ENCODE assay signal across 8 mouse cellular contexts in genomic region chr6:125312581-125313355, GRCm38 (mm10). TPM values are rescaled to one million over a fixed set of nuclear protein-coding genes. Genes with fewer than 3 reads are reported as not detected.
A peak's percentile ranks its signal among the peaks of the same experiment; 100 is the strongest.
DNase-seq lines count a peak whose midpoint lies in the region; ATAC-seq and TF ChIP-seq lines count a peak whose summit lies in the region.

No protein-coding gene starts in this region.

- WGBS in kidney, embryonic 16.5 days = 51% methylated on average over 22 of the region's 22 CpGs
- 64% methylated on average over 22 of the region's 22 CpGs for WGBS in midbrain, embryonic 11.5 days

- H3K27me3 ChIP-seq in kidney, embryonic 16.5 days (ENCODE audit: insufficient read depth, low read length) = no peaks in the 10 kb centered on the region
- H3K27me3 ChIP-seq in midbrain, embryonic 11.5 days (ENCODE audit: control insufficient read depth, insufficient read depth, low read length) = no peaks in the 10 kb centered on the region

- peak overlapping the region; percentile 48 for H3K4me3 ChIP-seq in left cerebral cortex, adult 2 months
- H3K4me3 ChIP-seq in embryonic fibroblast, embryonic 13.5 days (ENCODE audit: insufficient read depth, low read length) = peak overlapping the region; percentile 62
- peak overlapping the region; percentile 70 for H3K4me3 ChIP-seq in kidney, embryonic 16.5 days (ENCODE audit: low read length)
- peak overlapping the region; percentile 37 for H3K4me3 ChIP-seq in midbrain, embryonic 11.5 days (ENCODE audit: low read depth, low read length)

- TF ChIP-seq CTCF in left cerebral cortex, adult 2 months (IDR thresholded peaks at IDR 0.05) = no peak
- no peak for TF ChIP-seq CTCF in embryonic fibroblast, embryonic 13.5 days (IDR thresholded peaks at IDR 0.05; ENCODE audit: borderline replicate concordance, insufficient read depth, low read length)

- peaks cover 17% of the 10 kb centered on the region; the same call in 1 of the 2 replicates for H3K36me3 ChIP-seq in kidney, embryonic 16.5 days (ENCODE audit: insufficient read depth, low read length)
- no peaks in the 10 kb centered on the region for H3K36me3 ChIP-seq in midbrain, embryonic 11.5 days (ENCODE audit: control insufficient read depth, insufficient read depth, low read length)

- no peaks in the 10 kb centered on the region for H3K9me3 ChIP-seq in kidney, embryonic 16.5 days (ENCODE audit: low read length)
- no peaks in the 10 kb centered on the region for H3K9me3 ChIP-seq in midbrain, embryonic 11.5 days (ENCODE audit: control insufficient read depth, low read length)

- H3K4me2 ChIP-seq in kidney, embryonic 16.5 days (replicated peaks; ENCODE audit: low read depth, low read length) = peak overlapping the region; percentile 80
- H3K4me2 ChIP-seq in midbrain, embryonic 11.5 days = peak overlapping the region; percentile 48

- H3K9ac ChIP-seq in kidney, embryonic 16.5 days (replicated peaks; ENCODE audit: low read length) = peak overlapping the region; percentile 92
- H3K9ac ChIP-seq in midbrain, embryonic 11.5 days (ENCODE audit: low read length) = peak overlapping the region; percentile 81

- intact Hi-C loops in left cerebral cortex, adult 2 months (cut with DNase I) = no loop called here

- H3K27ac ChIP-seq in left cerebral cortex, adult 2 months = peak overlapping the region; percentile 58
- H3K27ac ChIP-seq in embryonic fibroblast, embryonic 13.5 days (ENCODE audit: insufficient read depth, low read length) = 0 out of 2 replicates have a peak overlapping the region, but pooled peaks have one; percentile 1
- H3K27ac ChIP-seq in kidney, embryonic 16.5 days (ENCODE audit: low read length) = peak overlapping the region; percentile 84
- no peak overlapping the region for H3K27ac ChIP-seq in midbrain, embryonic 11.5 days (ENCODE audit: low read depth, low read length)

- TF ChIP-seq POLR2A in embryonic fibroblast, embryonic 13.5 days (IDR thresholded peaks at IDR 0.05; ENCODE audit: low read depth, low read length) = no peak

- no peak for DNase-seq in left cerebral cortex, adult 2 months (ENCODE audit: extremely low spot score in 1 of 2, low spot score in 2 of 2)
- DNase-seq in left cerebral cortex, adult 9 months (ENCODE audit: low spot score in 2 of 2) = no peak
- DNase-seq in midbrain, embryonic 11.5 days (ENCODE audit: low spot score, missing footprints) = peak; percentile 88
- no peak for DNase-seq in natural killer cell, adult 2 months (ENCODE audit: low spot score in 2 of 2)
- no peak for DNase-seq in layer of hippocampus, adult 8-10 months (ENCODE audit: low spot score in 2 of 2)
- DNase-seq in urinary bladder, postnatal 14 days (ENCODE audit: low spot score) = no peak

- no peaks in the 10 kb centered on the region for H3K4me1 ChIP-seq in embryonic fibroblast, embryonic 13.5 days (ENCODE audit: control insufficient read depth, insufficient read depth, low read length)
- peaks cover 37% of the 10 kb centered on the region for H3K4me1 ChIP-seq in kidney, embryonic 16.5 days (ENCODE audit: insufficient read depth, low read length)
- H3K4me1 ChIP-seq in midbrain, embryonic 11.5 days (ENCODE audit: control insufficient read depth, insufficient read depth, low read length) = peaks cover 21% of the 10 kb centered on the region

- ATAC-seq in kidney, embryonic 16.5 days (ENCODE audit: low FRiP score, low TSS enrichment) = no peak
- no peak for ATAC-seq in midbrain, embryonic 11.5 days (ENCODE audit: low FRiP score)

RNA-seq across cellular contexts. Expression of gene Ltbr, which starts 0.9 kb away (rescaled TPM):
- 1 to 10 TPM; 7.9 to 9.1 TPM for total RNA-seq in left cerebral cortex, adult 2 months (2021)
- polyA plus RNA-seq in embryonic fibroblast, embryonic 13.5 days (2011; ENCODE audit: insufficient read length, low read depth, missing spikeins) = 67.1 and 77.6 TPM in 2 replicates
- polyA plus RNA-seq in kidney, embryonic 16.5 days (2015; fragmentation: Nextera tagmentation; extraction: Ambion mirVana) = 71.6 and 73.7 TPM in 2 replicates
- polyA plus RNA-seq in midbrain, embryonic 11.5 days (2014; fragmentation: Nextera tagmentation; extraction: Ambion mirVana) = 18.0 and 19.7 TPM in 2 replicates
- total RNA-seq in layer of hippocampus, adult 8-10 months (2022) = 10 to 100 TPM in 2 of 4 experiments, 1 to 10 TPM in 2; 8.1 to 16.8 (median 11.5) TPM

RNA-seq across cellular contexts. Expression of gene Scnn1a, which starts 7.7 kb away (rescaled TPM):
- 1 to 10 TPM; 2.5 to 2.7 TPM for total RNA-seq in left cerebral cortex, adult 2 months (2021)
- polyA plus RNA-seq in embryonic fibroblast, embryonic 13.5 days (2011; ENCODE audit: insufficient read length, low read depth, missing spikeins) = 0.48 and 0.70 TPM in 2 replicates
- 7.5 and 7.7 TPM in 2 replicates for polyA plus RNA-seq in kidney, embryonic 16.5 days (2015; fragmentation: Nextera tagmentation; extraction: Ambion mirVana)
- polyA plus RNA-seq in midbrain, embryonic 11.5 days (2014; fragmentation: Nextera tagmentation; extraction: Ambion mirVana) = 0.33 and 0.77 TPM in 2 replicates
- 1 to 10 TPM; 4.3 to 5.6 (median 5.3) TPM for total RNA-seq in layer of hippocampus, adult 8-10 months (2022)

RNA-seq across cellular contexts. Expression of gene Tuba3a, which starts 26.9 kb away (rescaled TPM):
- total RNA-seq in left cerebral cortex, adult 2 months (2021) = not detected
- polyA plus RNA-seq in embryonic fibroblast, embryonic 13.5 days (2011; ENCODE audit: insufficient read length, low read depth, missing spikeins) = not detected in 2 replicates
- polyA plus RNA-seq in kidney, embryonic 16.5 days (2015; fragmentation: Nextera tagmentation; extraction: Ambion mirVana) = 0.19 and 0.65 TPM in 2 replicates
- 0.08 TPM in 1 of 2 replicates, not detected in the other for polyA plus RNA-seq in midbrain, embryonic 11.5 days (2014; fragmentation: Nextera tagmentation; extraction: Ambion mirVana)
- total RNA-seq in layer of hippocampus, adult 8-10 months (2022) = under 1 TPM in 2 of 4 experiments, not detected in 2; 0.20 to 0.31 TPM

RNA-seq across cellular contexts. Expression of gene Tnfrsf1a, which starts 36.4 kb away (rescaled TPM):
- 10 to 100 TPM; 10.8 to 11.1 TPM for total RNA-seq in left cerebral cortex, adult 2 months (2021)
- polyA plus RNA-seq in embryonic fibroblast, embryonic 13.5 days (2011; ENCODE audit: insufficient read length, low read depth, missing spikeins) = 126 and 140 TPM in 2 replicates
- polyA plus RNA-seq in kidney, embryonic 16.5 days (2015; fragmentation: Nextera tagmentation; extraction: Ambion mirVana) = 91.0 and 93.2 TPM in 2 replicates
- 19.0 and 19.2 TPM in 2 replicates for polyA plus RNA-seq in midbrain, embryonic 11.5 days (2014; fragmentation: Nextera tagmentation; extraction: Ambion mirVana)
- total RNA-seq in layer of hippocampus, adult 8-10 months (2022) = 10 to 100 TPM; 11.0 to 36.7 (median 21.8) TPM
